Mouse (Mus musculus): ENCODE data around the gene Col2a1.

Gene Col2a1

GRCm38 (mm10) chr15:98003822-98004739, at the start of gene Col2a1:
Gene Col2a1, minus strand, starts transcription at chr15:98004695.
- H3K36me3 ChIP-seq (ENCODE audit: control insufficient read depth, insufficient read depth, low read length, poor library complexity, severe bottlenecking): no peaks in the 10 kb centered on the region
- peak; percentile 14 for DNase-seq (ENCODE audit: low read depth, low spot score)
- H3K27me3 ChIP-seq (ENCODE audit: control insufficient read depth, insufficient read depth, low read length, poor library complexity, severe bottlenecking): peaks cover 2% of the 10 kb centered on the region; the same call in 1 of the 2 replicates

- Histone ChIP-seq H3K27me3 (ENCODE audit: control insufficient read depth, insufficient read depth, low read length, poor library complexity, severe bottlenecking) (no peaks in the 10 kb centered on the region), H3K36me3 (ENCODE audit: control insufficient read depth, insufficient read depth, low read length, poor library complexity, severe bottlenecking) (peaks cover 20% of the 10 kb centered on the region)
- DNase-seq (ENCODE audit: low read depth, low spot score): no peak
Observed at GRCm38 (mm10) chr15:98051685-98052084, 47.2 kb upstream of the Col2a1 start.

- Histone ChIP-seq H3K27me3 (ENCODE audit: control insufficient read depth, insufficient read depth, low read length, poor library complexity, severe bottlenecking) (no peaks in the 10 kb centered on the region), H3K36me3 (ENCODE audit: control insufficient read depth, insufficient read depth, low read length, poor library complexity, severe bottlenecking) (peaks cover 31% of the 10 kb centered on the region)
- no peak for DNase-seq (ENCODE audit: low read depth, low spot score)
Observed at GRCm38 (mm10) chr15:98048918-98049700, 44.6 kb upstream of the Col2a1 start.

GRCm38 (mm10) chr15:98044387-98044786, 39.9 kb upstream of the Col2a1 start:
- no peak for DNase-seq (ENCODE audit: low read depth, low spot score)
- Histone ChIP-seq H3K36me3 (ENCODE audit: control insufficient read depth, insufficient read depth, low read length, poor library complexity, severe bottlenecking) (peaks cover 30% of the 10 kb centered on the region), H3K27me3 (ENCODE audit: control insufficient read depth, insufficient read depth, low read length, poor library complexity, severe bottlenecking) (no peaks in the 10 kb centered on the region)

GRCm38 (mm10) chr15:98043967-98044366, 39.5 kb upstream of the Col2a1 start:
- H3K27me3 ChIP-seq (ENCODE audit: control insufficient read depth, insufficient read depth, low read length, poor library complexity, severe bottlenecking): no peaks in the 10 kb centered on the region
- peaks cover 30% of the 10 kb centered on the region for H3K36me3 ChIP-seq (ENCODE audit: control insufficient read depth, insufficient read depth, low read length, poor library complexity, severe bottlenecking)
- no peak for DNase-seq (ENCODE audit: low read depth, low spot score)

- Histone ChIP-seq H3K27me3 (ENCODE audit: control insufficient read depth, insufficient read depth, low read length, poor library complexity, severe bottlenecking) (no peaks in the 10 kb centered on the region), H3K36me3 (ENCODE audit: control insufficient read depth, insufficient read depth, low read length, poor library complexity, severe bottlenecking) (peaks cover 25% of the 10 kb centered on the region)
- no peak for DNase-seq (ENCODE audit: low read depth, low spot score)
Observed at GRCm38 (mm10) chr15:98042508-98042907, 38.0 kb upstream of the Col2a1 start.

- Histone ChIP-seq H3K36me3 (ENCODE audit: control insufficient read depth, insufficient read depth, low read length, poor library complexity, severe bottlenecking) (peaks cover 11% of the 10 kb centered on the region), H3K27me3 (ENCODE audit: control insufficient read depth, insufficient read depth, low read length, poor library complexity, severe bottlenecking) (no peaks in the 10 kb centered on the region)
- DNase-seq (ENCODE audit: low read depth, low spot score): no peak
Observed at GRCm38 (mm10) chr15:98039682-98040081, 35.2 kb upstream of the Col2a1 start.

GRCm38 (mm10) chr15:98036578-98036977, 32.1 kb upstream of the Col2a1 start:
- Histone ChIP-seq H3K27me3 (ENCODE audit: control insufficient read depth, insufficient read depth, low read length, poor library complexity, severe bottlenecking) (no peaks in the 10 kb centered on the region), H3K36me3 (ENCODE audit: control insufficient read depth, insufficient read depth, low read length, poor library complexity, severe bottlenecking) (peaks cover 5% of the 10 kb centered on the region)
- no peak for DNase-seq (ENCODE audit: low read depth, low spot score)

GRCm38 (mm10) chr15:98035076-98035755, 30.7 kb upstream of the Col2a1 start:
- H3K36me3 ChIP-seq (ENCODE audit: control insufficient read depth, insufficient read depth, low read length, poor library complexity, severe bottlenecking): peaks cover 4% of the 10 kb centered on the region; the same call in 1 of the 2 replicates

GRCm38 (mm10) chr15:98033233-98033748, 28.8 kb upstream of the Col2a1 start:
- Histone ChIP-seq H3K36me3 (ENCODE audit: control insufficient read depth, insufficient read depth, low read length, poor library complexity, severe bottlenecking) (peaks cover 4% of the 10 kb centered on the region; the same call in 1 of the 2 replicates), H3K27me3 (ENCODE audit: control insufficient read depth, insufficient read depth, low read length, poor library complexity, severe bottlenecking) (no peaks in the 10 kb centered on the region; the same call in 1 of the 2 replicates)
- DNase-seq (ENCODE audit: low read depth, low spot score): no peak

More at GRCm38 (mm10) chr15:98035076-98035755, 30.7 kb upstream of the Col2a1 start:
- no peaks in the 10 kb centered on the region for H3K27me3 ChIP-seq (ENCODE audit: control insufficient read depth, insufficient read depth, low read length, poor library complexity, severe bottlenecking)
- no peak for DNase-seq (ENCODE audit: low read depth, low spot score)

GRCm38 (mm10) chr15:98029798-98030197, 25.3 kb upstream of the Col2a1 start:
- peaks cover 4% of the 10 kb centered on the region; the same call in 1 of the 2 replicates for H3K36me3 ChIP-seq (ENCODE audit: control insufficient read depth, insufficient read depth, low read length, poor library complexity, severe bottlenecking)
- no peaks in the 10 kb centered on the region; the same call in 1 of the 2 replicates for H3K27me3 ChIP-seq (ENCODE audit: control insufficient read depth, insufficient read depth, low read length, poor library complexity, severe bottlenecking)
- no peak for DNase-seq (ENCODE audit: low read depth, low spot score)

- no peak for DNase-seq (ENCODE audit: low read depth, low spot score)
- H3K36me3 ChIP-seq (ENCODE audit: control insufficient read depth, insufficient read depth, low read length, poor library complexity, severe bottlenecking): no peaks in the 10 kb centered on the region
- no peaks in the 10 kb centered on the region; the same call in 1 of the 2 replicates for H3K27me3 ChIP-seq (ENCODE audit: control insufficient read depth, insufficient read depth, low read length, poor library complexity, severe bottlenecking)
Observed at GRCm38 (mm10) chr15:98026967-98027904, 22.7 kb upstream of the Col2a1 start.

GRCm38 (mm10) chr15:98025611-98026010, 21.1 kb upstream of the Col2a1 start:
- DNase-seq (ENCODE audit: low read depth, low spot score): no peak
- H3K36me3 ChIP-seq (ENCODE audit: control insufficient read depth, insufficient read depth, low read length, poor library complexity, severe bottlenecking): no peaks in the 10 kb centered on the region
- no peaks in the 10 kb centered on the region; the same call in 1 of the 2 replicates for H3K27me3 ChIP-seq (ENCODE audit: control insufficient read depth, insufficient read depth, low read length, poor library complexity, severe bottlenecking)
